Mouse (Mus musculus) left cerebral cortex, adult 9 months (tissue): ENCODE measurements around the gene Spc24.
"Not testable (repeated sequence)": the region's sequence is repeated elsewhere in the genome, so short reads cannot be mapped to it uniquely, and the experiment has no call there.

Experiments
- DNase-seq, 2 experiments: peaks; one replicate each; pipeline ENCODE4 v3.0.0; 2022; ENCODE audit warnings: low spot score in 2 of 2

Gene Spc24

DNA sequence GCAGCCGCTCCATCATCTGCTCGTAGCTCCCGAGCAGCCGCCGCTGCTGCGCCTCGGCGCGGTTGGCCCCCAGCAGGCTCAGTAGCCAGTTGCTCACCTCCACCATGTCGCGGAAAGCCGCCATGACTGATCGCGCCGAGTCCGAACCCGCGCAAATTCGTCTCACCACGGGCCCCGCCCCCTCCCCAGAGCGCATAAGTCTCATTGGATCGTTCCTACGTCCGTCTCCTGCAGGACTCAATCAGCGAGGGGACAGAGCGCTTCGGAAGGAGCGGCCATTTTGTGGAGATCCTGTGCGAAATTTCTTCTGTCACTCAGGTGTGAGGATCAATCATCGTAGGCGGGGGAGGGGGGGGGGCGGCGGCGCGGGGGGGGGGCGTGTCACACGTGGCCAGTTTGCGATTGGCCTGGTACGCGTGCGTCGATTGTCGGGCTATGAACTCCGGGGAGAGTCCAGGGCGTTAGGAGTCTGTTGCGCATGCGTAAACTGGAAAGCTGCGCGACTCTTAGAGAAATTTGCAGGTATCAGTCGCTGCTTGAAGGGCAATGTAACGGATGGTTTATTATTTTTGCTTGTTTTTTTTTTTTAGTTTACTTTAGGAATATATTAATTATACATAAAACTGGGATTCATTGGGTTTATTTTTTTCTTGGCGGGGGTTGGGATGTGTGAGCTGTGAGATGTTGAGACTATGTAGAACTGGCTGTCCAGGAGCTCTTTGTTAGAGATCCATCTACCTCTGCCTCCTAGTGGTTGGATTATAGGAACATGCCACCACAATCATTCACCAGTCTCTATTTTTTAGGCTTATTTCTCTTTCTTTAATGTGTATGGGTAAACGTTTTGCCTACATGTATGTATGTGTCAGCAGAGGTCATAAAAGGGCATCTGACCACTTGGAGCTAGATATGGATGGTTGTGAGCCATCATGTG lies at the start of gene Spc24:
Spc24 (minus strand) TSS at position 149 of the 934 bp plus-strand sequence.
- DNase-seq = peak; percentile 84 to 96

DNA sequence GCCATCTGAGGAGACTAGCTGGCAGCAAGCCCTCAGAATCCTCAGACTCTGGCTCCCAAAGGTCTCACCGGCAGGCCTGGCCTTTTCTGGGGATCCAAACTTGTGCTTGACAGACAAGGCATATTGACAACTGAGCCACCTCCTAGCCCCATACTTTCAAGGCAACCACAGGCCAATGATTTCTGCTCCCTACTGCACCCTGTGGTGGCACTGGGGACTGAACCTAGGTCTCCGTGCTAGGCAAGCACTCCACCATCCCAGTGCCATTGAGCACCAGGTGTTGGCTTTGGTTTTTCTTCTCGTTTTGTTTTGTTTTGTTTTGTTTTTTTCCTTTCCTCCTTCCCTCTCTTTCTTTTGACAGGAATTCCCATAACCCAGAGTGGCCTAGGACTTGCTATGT lies 48.5 kb upstream of the Spc24 start:
- DNase-seq = no peak

DNA sequence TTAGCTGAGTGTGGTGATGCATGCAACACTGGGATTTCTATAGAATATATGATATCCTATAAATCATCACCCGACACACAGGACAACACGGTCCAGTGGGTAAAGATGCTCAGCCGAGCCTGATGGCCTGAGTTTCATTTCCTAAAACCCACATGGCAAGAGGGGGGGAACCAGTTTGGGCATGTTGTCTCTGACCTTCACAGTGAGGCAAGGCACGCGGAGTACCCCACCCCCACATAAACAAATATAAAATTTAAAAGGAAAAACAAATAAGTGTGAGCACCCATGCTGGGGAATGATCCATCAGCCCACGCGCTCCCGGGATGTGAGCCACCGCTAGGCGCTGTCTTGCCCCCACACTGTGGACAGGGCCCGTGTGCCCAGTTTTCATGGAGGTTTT lies 46.9 kb upstream of the Spc24 start:
- peak in 1 of 2 experiments; percentile 12 for DNase-seq

DNA sequence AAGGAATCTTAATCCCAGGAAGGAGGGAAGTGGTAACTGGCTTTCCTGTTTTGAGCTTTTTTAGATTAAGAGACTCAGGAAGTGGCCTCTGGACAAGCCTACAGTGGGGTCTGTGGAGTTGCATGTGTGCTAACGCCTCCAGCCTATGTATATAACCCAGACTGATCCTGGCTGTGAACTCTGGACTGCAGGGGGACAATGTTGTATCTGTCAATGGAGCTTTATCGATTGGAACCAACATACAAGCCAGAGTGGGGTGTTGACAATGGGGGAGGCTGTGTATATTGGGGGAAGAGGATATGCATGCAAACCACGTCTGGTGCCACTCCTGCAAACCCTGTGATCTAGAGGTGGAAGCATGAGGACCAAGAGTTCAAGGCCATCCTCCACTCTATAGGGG lies 46.3 kb upstream of the Spc24 start:
- no peak for DNase-seq

DNA sequence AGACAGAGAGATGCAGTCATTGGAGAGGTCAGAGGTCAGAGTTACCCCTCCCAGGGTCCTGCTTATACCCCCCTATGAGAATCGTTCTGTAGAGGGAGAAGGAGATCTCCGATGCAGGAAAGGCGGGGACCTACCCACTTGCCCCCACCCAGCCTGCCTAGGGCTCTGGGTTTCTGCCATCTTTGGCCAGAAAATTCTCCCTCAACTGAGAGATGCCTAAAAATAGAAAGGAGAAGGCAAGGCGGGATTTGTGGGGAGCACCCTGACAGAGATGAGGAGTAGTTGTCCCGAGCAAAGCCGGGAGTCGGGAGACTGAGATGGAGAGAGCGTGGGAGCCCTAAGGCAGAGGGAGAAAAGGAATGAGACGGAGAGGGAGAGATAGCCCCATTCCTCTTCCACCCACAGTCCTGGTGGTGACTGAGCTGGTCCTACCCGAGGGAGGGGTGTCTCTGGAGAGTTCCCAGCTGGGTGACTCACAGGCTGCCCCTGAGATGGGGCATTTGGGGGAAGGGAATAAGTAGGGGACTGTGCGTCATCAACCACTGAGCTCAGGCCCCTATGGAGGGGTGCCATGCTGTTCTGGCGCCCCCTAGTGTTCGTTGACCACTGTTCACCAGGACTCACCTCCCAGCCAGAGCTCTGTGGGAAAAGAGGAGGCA lies 44.0 kb upstream of the Spc24 start:
- DNase-seq = peak; percentile 77 to 88

DNA sequence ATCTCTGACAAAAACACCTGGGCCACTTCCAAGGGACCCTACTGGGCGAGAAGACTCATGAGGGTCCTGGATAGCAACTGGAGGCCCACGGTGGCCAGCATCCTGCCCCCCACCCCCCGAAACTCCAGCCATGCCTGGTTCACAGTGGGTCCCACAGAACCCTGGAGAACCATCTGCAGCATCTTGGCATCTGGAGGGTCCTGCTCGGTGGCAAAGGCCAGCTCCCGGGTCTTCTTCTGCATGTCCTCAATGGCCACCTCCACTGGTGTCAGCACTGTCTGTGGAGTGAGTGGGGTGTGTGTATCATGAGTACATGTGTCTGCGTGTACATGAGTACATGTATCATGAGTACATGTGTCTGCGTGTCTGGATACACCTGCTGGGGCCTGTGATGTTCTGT lies 41.5 kb upstream of the Spc24 start:
- no peak for DNase-seq

DNA sequence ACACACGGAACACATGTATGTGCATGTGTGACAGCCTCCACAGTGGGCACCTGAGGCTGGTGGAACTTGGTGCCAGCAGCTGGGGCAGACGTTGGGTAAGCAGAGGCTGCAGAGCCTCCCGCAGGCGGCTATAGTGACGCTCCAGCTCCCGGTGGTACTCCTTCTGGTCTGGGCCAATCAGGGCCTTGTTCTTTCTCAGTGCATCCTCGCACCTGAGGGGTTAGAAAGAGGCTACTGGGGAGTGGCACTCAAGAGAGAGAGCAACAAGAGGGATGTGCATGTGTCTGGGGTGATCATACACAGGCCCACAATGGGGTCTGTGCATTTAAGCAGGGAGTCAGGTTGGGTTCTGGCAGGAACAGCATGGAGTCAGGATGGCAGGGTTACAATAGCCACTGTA lies 41.0 kb upstream of the Spc24 start:
- no peak for DNase-seq

DNA sequence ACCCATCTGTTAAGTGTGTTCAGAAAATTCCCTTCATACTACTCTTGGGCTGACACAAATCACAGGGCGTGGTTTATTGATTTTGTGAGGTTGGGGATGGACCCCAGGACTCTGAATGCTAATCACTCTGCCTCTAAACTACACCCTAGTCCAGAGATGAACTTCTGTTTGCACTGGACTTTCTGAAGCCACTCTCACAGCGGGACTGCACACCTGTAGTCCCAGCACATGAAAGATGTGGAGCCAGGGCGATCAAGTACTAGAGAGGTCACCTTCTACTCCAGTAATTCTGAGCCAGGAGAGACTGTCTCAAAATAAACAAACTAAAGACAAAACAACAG lies 38.9 kb upstream of the Spc24 start:
- no peak for DNase-seq

DNA sequence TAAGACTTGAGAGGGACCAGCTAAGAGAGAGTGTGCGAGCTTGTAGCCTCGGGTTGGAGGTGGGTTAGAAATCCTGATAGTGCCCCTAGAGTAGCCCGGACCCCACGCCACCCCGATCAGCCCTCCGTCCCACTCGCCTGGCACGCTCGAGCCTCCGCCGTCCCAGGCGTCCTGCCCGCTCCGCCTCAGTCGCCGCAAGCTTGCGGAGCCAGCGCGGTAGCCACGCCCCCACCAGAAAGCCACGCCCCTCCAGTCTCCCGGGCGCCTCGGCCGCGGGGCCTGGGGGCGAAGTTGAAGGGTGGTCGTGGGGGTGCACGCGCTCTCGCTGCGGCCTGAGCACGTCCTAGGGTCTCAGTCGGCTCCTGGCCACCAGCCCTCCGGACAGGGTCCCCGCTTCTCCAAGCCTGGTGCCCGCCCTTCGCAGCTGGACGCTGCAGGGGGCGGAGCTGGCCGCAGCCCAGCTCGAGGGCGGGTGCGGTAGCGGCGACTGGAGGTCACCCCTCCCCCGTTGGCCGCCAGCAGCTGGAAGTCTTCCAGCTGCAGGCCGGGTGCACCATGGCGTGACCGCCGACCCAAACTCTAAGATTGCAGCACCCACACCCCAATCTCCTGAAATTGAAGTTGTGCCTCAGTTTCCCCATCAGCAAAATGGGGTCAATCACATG lies 38.4 kb upstream of the Spc24 start, which contains the start of gene Kank2:
Kank2 (minus strand) TSS at position 400 of the 665 bp plus-strand sequence.
- DNase-seq = peak in 1 of 2 experiments; percentile 60

DNA sequence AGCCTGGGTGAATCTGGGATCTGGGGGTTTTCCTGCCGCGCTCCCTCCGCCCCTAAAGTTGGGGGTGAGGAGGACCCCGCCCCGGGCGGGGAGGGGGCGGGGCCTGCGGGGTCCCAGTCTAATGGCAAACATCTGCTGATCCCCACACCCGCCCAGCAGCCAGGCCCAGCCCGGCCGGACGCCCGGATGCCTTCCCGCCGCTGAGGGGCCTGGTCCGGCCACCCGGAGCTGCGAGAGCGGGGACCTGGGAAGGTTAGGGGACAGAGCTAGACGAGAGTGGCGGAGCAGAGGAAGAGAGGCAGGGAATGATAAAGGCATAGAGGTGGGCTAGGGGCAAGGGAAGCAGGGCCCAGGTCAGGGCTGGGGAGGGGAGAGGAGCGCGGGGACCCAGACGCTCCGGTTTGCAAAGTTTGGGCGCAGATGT lies 37.8 kb upstream of the Spc24 start:
- no peak for DNase-seq

DNA sequence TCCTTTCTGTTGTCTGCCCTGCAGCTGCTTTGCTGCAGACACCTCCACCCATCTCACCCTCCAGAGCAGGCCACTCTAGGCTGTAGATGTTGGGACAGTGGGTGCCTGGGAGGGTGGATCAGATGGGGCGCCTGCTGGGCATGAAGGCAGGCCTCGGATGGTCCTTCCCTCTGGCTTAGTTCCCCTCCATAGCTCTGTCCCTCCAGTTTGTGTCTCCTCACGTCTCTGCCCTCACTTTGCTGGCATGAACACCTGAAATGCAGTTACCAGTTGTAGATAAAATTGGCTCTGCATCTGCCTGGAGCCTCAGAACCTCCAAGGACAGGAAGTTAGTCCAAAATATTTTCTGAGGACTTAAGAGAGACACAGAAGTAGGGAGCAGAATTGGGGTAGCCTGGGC lies 36.8 kb upstream of the Spc24 start:
- no peak for DNase-seq

DNA sequence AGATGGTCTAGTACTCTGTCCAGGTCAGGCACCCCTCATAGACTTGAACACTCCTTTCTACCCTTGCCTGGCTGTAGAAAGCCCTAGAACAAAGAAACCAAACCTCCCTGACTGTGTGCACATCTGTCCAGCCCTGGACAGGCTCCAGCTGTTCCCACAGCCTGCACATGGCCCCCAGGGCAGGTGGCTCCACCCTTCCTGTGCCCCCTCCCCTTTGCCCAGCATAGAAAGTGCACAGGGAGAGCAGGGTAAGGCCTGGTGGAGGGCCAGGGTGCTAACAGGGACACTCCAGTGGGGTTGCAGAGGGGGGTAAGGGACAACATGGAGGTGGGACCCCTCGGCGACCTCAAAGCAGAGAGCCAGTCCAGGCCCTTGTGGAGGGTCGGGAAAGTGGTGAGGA lies 36.2 kb upstream of the Spc24 start:
- no peak for DNase-seq

DNA sequence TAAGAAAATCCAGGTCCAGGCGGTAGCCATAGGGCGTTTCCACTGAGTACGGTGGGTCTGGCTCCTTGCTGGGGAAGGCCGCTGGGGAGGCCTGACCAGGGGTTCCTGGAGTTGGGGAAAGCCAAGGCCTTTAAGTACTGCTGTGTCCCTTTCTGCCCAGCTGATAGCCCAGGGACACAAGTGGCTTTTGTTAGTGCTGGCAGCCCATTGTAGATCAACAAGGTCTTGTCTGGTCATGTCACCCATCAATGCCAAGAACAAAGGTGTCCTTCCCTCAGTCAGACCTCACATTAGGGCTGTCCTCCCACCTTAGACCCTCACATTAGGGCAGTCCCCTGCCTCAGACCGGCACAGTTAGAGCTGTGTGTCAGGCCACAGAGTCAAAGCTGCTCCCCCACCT lies 35.5 kb upstream of the Spc24 start:
- no peak for DNase-seq

DNA sequence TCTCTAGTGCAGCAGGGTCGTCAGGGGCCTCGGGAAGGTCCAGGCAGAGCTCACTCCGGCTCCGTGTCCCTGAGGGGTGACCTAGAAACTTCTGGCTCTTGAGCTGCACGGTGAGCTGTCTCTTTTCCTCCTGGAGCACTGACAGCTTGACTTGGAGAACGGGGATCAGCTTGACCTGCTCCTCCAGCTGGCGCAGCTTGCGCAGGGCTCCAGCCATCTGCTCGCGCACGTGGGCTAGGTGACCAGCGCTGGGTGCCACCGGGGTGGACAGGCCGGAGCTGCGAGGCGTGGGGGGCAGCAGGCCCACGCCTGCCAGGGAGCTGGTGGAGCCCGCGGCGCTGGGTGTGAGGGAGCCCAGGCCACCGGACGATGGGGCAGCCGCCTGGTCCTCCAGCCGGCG lies 34.8 kb upstream of the Spc24 start:
- no peak for DNase-seq

DNA sequence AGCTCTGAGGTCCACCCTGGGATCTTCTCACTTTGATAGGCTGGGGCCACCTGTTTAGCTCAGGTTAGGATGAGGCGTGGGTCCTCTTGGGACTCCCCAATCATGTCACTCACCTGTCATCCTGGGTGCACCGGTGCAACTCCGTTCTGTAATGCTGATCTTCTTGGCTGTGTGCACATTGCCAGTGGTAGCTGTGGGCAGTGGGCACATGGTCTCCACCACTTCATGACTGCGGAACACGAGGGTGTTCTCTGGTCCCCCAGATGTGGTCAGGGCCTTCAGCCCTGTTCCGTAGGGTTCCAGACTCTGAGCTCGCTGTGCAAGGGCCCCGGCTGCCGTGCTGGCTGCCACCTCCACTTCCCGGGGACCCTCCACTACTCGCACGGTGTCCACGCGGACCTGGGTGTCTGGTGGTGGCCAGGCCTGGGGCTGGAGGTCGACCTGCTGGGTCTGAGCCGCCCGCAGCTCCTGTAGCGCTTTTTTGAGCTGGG lies 34.3 kb upstream of the Spc24 start:
- no peak for DNase-seq

DNA sequence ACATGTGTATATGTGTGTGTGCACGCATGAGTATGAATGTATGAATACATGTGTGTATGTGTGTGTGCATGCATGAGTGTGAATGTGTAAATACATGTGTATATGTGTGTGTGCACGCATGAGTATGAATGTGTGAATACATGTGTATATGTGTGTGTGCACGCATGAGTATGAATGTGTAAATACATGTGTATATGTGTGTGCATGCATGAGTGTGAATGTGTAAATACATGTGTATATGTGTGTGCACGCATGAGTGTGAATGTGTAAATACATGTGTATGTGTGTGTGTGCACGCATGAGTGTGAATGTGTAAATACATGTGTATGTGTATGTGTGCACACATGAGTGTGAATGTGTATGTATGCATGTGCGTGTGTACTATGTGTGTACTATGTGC lies 33.4 kb upstream of the Spc24 start:
- not testable (repeated sequence) for DNase-seq

DNA sequence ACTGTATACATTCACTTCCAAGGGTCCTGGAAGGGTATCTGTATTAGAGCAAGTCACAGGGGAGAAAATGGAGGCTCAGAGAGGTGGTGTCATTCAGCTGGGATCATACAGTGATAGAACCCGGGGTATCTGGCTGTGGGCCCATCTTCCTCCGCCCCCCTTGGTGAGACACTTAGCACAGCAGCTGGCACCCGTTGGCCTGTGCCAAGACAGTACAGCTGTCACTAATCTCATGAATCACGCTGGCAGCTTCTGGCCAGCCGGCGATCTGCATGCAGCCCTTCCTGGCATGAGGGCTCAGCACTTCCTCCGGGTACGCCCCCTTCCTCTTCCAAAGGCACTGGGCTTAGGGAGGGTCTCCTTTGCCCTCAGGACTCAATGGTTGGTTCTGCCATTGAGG lies 32.5 kb upstream of the Spc24 start:
- DNase-seq = peak; percentile 37 to 62

DNA sequence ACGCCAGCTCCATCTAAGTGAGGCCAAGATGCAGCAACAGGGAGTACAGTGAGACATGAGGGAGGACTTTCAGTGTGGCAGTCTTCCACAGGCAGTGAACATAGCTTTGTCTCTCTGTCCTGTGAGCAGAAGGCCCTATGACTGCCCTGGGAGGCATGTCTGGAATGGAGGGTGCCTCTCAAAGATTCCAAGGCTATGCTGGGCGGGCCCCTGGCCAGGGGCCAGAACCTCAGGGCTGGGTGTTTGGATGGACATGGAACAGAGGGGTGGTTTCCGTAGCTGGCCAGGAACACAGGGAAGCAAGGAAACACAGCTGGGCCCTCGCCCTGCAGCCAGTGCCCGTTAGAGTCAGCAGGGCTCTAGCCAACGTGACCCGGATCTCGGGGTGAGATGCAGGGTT lies 31.8 kb upstream of the Spc24 start:
- no peak for DNase-seq

DNA sequence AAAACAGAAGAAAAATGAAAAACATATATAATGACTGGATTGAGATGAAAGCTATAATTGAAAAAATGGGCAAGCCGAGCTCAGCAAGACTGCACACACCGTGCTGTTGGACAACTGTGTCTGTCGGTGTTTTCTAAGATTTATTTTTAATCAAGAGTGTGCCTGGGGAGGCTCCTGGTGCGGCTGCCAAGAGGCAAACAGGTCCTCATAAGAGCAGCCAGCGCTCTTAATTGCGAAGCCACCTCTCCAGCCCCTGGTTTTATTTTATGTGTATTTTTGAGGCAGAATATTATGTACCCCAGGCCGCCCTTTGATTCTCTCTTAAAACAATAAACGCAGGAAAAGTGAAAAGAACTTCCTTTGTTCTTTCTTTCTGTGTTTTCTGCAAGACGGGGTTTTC lies 28.1 kb upstream of the Spc24 start:
- DNase-seq = no peak

DNA sequence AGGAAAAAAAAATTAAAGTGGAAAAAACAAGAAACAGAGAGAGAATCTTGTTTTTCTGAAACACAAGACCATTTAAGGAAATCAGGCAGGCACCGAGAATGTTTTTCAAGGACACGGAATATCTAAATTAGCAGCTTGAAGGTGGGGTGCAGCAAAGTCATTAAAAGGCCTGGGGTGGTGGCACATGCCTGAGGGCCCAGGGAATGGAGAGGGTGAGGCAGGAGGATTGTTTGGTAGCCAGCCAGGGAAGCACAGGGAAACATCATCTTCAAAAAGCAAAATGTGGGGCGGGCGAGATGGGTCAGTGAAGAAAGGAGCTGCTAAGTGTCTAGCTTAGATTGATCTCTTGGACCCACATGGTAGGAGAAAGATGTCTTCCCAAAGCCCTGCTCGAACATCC lies 27.6 kb upstream of the Spc24 start:
- no peak for DNase-seq

DNA sequence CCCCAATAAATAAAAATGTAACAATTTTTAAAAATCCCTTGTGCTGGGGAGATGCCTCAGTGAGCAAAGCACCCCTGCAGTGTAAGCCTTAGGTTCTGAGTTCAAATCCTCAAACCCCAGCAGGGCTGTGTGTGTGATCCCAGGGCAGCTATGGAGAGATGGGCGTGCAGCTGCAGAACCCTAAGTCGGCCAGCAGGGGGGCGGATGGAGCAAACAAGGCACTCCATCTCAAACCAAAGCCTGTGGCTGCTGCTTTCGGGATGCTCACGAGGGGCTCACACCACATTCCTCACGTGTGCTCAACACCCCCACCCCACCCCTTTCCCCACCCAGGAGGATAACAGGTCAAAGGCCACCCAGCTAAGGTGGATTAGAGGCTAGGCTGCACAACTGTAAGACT lies 26.8 kb upstream of the Spc24 start:
- peak in 1 of 2 experiments; percentile 52 for DNase-seq

DNA sequence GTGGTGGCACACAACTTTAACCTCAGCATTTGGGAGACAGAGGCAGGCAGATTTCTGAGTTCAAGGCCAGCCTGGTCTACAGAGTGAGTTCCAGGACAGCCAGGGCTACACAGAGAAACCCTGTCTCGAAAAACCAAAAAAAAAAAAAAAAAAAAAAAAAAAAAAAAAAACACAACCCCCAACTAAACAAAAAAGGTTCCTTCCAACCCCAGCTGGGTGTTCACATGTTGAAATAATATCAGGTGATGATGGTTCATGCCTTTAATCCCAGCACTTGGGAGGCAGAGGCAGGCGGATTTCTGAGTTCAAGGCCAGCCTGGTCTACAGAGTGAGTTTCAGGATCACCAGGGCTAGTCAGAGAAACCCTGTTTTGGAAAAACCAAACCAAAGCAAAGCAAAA lies 26.2 kb upstream of the Spc24 start:
- DNase-seq = not testable (repeated sequence)
